Mouse (Mus musculus) CD8-positive naive resting alpha-beta T cell, adult 2 months (primary cell): ENCODE measurements around the gene Mcee.

Experiments used
- DNase-seq, 2 experiments: peaks; one replicate each; pipeline ENCODE4 v3.0.0; 2022; ENCODE audit warnings: low read depth in 2 of 2, low spot score in 2 of 2

Gene Mcee

GRCm38 (mm10) chr7:64392122-64392818 is at the start of gene Mcee, which contains the start of gene Mphosph10:
TSS of gene Mcee (plus strand) at chr7:64392607.
TSS of gene Mphosph10 (minus strand) at chr7:64392268.
- peak; percentile 96 to 99 for DNase-seq

GRCm38 (mm10) chr7:64347813-64348212 is 44.6 kb upstream of the Mcee start:
- no peak for DNase-seq

GRCm38 (mm10) chr7:64349147-64349861 is 43.1 kb upstream of the Mcee start:
- DNase-seq, result no peak

GRCm38 (mm10) chr7:64351087-64351486 is 41.3 kb upstream of the Mcee start:
- no peak for DNase-seq

GRCm38 (mm10) chr7:64354206-64354605 is 38.2 kb upstream of the Mcee start:
- DNase-seq, result no peak

GRCm38 (mm10) chr7:64356661-64357060 is 35.7 kb upstream of the Mcee start:
- no peak for DNase-seq

- no peak for DNase-seq
Observed at GRCm38 (mm10) chr7:64357405-64357804, 35.0 kb upstream of the Mcee start.

- DNase-seq, result no peak
Observed at GRCm38 (mm10) chr7:64358666-64359065, 33.7 kb upstream of the Mcee start.

GRCm38 (mm10) chr7:64359943-64360585 is 32.3 kb upstream of the Mcee start:
- no peak for DNase-seq

- DNase-seq, result no peak
Observed at GRCm38 (mm10) chr7:64360586-64360945, 31.8 kb upstream of the Mcee start.

GRCm38 (mm10) chr7:64365863-64366262 is 26.5 kb upstream of the Mcee start:
- DNase-seq, result no peak

GRCm38 (mm10) chr7:64369841-64370240 is 22.6 kb upstream of the Mcee start:
- DNase-seq, result no peak

GRCm38 (mm10) chr7:64371940-64372878 is 20.2 kb upstream of the Mcee start:
- DNase-seq, result no peak

- no peak for DNase-seq
Observed at GRCm38 (mm10) chr7:64373147-64373829, 19.1 kb upstream of the Mcee start.

- DNase-seq, result peak; percentile 86 to 96
Observed at GRCm38 (mm10) chr7:64373830-64374562, 18.4 kb upstream of the Mcee start, which contains the start of gene Fan1. TSS of gene Fan1 (minus strand) at chr7:64374095.

- DNase-seq, result peak; percentile 9 to 15
Observed at GRCm38 (mm10) chr7:64391479-64391878, 928 bp upstream of the Mcee start.

GRCm38 (mm10) chr7:64392819-64393151 is 378 bp downstream of the Mcee start:
- no peak for DNase-seq

GRCm38 (mm10) chr7:64400725-64401124 is 8.3 kb downstream of the Mcee start:
- no peak for DNase-seq

GRCm38 (mm10) chr7:64402452-64402851 is 10.0 kb downstream of the Mcee start:
- DNase-seq, result no peak

- DNase-seq, result no peak
Observed at GRCm38 (mm10) chr7:64403989-64404388, 11.6 kb downstream of the Mcee start.
